Mouse (Mus musculus) adrenal gland, postnatal 25 days (tissue): ENCODE data around the gene Etv6. TPM values are rescaled to one million over a fixed set of nuclear protein-coding genes. Genes with fewer than 3 reads are reported as not detected.

Experiments used
- DNase-seq: peaks from one replicate; pipeline ENCODE4 v3.0.0; 2021; ENCODE audit warnings: mixed read lengths
- total RNA-seq: library from RNA; stranded (reverse); gene quantifications from 2 replicates; pipeline ENCODE4 v1.2.3, GENCODE M21; 2021

Gene Etv6
- total RNA-seq, 1 experiment from 2014 or later: 40.9 TPM

DNA sequence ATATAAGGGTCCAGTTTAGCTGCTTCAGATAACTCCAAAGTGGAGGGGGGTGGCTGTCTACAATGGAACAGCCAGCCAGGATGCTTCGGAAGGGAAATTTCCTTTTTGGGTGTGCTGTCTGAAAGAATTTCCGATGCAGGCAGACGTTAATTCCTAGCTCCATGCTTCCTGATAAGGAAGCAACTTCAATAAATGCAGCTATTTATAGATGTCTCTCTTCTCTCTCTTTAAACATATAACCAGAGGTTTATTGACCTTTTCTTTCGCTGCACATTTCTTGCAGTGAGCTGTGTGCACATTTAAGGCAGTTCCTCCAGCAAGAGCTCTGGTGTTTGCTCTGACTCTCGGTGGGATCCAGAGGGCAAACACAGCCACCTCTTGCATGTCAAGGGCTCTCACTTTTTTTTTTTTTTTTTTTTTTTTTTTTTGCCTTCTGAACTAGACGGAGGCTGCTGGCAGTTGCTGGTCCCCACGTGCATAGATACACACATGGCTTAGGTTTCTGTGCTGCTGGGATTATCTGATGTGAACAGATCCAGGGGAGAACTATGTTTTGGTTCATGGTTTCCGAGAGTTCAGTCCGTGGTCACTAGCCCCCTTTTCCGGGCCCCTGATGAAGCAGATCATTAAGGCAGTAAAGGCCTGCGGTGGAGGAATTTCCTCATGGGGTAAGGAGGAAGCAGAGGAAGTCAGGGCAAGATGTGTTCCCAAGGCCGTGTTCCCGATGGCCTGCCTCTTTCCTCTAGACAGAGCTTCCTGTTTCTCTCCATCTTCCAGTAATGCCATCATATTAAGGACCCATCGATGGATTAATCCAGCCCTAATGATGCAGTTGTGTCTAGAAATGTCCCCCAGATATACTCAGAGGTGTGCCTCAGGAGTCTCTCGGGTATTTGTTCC, 109.0 kb downstream of the Etv6 start:
- DNase-seq: no peak

DNA sequence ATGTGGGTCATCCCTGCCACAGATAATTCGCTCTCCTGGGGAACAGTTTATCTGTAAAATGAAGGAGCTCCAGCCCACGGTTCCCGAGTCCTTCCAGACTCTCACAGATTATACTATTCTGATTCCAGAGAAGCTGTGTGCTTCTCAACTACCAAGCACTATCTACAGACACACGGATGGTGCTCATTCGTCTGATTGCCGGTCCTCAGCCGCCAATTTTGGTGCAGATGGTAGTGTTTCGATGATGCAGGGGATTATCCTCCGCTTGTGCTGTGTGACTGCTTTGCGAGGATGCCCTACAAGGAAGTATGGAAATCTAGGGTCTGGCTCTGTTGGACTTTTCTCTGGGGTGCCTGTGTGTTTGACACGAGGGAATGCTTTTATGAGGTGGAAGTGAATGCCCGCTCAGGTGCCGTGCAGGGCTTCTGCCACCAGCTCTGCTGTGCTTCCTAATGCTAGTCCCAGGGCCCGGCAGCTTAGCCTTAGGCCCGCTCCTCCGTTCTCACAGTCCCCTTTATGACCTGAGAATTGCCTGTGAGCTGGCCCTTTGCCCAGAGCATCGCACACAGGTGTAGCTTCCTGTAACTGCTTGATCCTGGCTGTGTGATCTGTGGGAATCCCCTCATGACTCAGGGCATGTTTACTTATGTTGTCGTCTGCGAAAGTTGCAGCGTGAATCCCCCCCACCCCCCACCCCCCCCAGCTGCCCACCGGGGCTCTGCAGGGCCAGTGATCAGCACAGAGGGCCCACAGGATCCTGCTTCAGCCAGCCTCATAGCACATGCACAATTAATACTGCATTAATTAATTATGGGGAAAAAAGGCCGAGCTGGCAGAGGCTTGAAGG, 112.3 kb downstream of the Etv6 start:
- no peak for DNase-seq

GRCm38 (mm10) chr6:134148443-134148942, 113.0 kb downstream of the Etv6 start:
- DNase-seq: no peak

GRCm38 (mm10) chr6:134149606-134150005, 114.1 kb downstream of the Etv6 start:
- no peak for DNase-seq

DNA sequence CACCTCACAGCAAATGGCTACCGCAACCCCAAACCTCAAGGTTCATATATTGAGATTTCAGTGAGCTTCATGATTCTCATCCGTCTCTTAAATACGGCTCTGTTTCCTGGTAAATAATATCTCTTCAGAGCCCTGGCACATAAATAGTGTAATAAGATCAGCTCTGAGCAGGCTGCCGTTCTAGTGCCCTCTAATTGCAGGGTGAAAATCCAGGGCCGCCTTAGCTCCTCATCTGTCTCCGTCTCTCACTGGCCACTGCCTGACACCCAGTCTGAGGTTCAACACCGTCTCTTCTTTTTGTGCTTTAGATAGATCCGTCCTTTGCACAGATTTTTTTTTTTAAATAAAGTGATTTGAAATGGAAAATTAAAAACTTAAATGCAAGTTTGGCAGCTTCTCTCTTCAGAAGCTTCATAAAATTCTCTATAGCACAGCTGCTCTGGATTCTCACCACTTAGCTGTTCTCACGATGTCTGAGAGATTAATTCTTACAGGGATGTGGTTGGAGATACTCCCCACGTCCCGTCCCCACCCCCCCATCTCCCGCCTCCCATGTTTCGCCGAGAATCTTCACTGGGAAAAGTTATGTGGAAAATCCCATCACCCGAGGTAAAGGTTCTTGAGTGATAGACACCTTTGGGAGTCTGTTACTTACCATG, 115.7 kb downstream of the Etv6 start:
- DNase-seq: no peak

- no peak for DNase-seq
These were observed 116.5 kb downstream of the Etv6 start for GRCm38 (mm10) chr6:134151853-134152505.

DNA sequence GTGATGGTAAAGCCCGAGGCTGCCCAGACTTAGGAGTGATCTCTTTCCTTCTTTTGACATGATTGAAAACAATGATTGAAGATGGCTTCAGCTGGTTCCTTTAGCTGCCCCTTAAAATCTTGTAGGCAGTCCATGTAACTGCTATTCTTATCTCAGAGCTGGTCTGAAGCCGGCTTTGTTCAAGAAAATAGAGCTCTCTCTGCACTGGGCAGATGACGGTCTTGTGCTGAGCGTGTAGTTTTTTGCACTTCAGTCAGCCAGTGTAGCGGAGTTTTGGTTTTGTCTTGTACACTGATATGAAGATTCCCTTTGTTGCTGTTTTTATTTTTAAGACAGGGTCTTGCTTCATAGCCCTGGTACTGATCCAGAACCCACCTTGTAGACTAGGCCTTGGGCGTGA, 117.0 kb downstream of the Etv6 start:
- DNase-seq: no peak

DNA sequence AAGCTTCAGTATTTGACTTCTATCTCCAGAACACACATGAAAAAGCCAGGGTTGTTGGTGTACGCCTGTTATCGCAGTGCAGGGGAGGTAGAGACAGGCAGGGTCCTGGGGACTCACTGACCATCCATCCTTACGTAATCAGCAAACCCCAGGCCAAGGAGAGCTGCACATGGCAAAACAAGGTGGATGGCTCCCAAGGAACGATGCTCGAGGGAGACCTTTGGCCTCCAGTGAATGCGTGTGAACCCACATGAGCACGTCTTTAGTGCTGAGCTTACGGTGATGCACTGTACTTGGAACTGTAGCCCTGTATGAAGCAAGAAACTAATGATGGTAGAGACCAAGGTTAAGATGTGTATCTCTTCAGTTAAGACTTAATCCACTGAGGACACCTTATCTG, 119.2 kb downstream of the Etv6 start:
- DNase-seq: no peak

DNA sequence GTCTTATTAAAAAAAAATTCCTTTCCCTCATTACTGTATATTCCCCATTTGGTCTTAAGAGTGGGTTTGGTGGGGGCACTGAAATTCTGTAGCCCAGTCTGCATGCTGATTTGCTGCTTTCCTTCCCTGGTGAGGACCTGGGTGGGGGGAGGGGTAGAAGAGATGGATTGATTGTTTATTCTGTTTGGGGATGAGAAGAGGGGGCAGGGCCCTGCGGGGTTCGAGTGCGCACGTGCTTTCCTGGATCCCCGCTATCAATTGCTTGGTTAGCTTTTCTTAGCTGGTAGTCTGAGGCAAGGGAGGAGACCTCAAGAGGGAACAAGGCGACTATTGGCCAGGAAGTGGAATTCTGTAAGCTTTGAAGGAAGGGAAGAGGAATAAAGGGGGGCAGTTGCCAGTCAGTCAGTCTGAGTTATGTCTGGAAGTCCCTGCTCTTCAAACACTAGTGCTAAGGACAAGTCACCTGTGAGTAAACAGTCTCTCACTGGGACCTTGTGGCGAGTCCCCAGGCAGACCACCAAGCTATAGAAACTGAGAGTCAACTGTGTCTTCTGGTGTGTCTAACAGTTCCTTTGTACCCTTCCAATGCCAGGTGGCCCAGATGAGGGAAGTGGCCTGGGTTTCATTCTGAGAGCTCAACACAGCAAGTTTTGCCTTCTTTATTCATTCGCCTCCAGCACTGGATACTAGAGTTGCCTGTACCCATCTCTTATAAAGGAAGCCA, 120.6 kb downstream of the Etv6 start:
- no peak for DNase-seq

DNA sequence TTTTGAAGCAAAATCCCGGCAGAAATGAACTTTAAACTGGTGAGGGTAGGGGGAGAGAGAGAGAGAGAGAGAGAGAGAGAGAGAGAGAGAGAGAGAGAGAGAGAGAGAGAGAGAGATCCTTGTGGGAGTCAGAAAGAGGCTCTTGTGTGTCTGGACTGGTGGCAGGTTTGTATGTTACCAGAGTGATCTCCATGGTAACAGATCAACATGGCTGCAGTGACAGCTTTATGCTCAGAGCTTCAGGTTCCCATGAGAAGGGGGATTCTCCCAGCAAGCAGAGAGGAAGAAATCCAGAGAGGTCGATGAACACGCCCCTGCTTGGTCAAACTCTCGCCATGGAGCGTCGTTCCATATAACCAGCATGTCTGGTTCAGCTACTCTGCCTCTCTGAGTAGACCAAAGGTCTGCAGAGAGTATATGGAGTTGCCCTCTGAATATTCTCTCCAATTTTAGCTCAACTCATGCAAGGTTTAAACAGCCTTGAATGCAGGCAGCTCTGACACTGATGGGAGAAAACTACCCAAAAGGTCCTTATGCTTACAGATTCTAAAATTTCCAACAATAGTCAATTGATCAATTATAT, 122.1 kb downstream of the Etv6 start:
- DNase-seq: no peak

- no peak for DNase-seq
These were observed 122.7 kb downstream of the Etv6 start for GRCm38 (mm10) chr6:134158201-134158600.

DNA sequence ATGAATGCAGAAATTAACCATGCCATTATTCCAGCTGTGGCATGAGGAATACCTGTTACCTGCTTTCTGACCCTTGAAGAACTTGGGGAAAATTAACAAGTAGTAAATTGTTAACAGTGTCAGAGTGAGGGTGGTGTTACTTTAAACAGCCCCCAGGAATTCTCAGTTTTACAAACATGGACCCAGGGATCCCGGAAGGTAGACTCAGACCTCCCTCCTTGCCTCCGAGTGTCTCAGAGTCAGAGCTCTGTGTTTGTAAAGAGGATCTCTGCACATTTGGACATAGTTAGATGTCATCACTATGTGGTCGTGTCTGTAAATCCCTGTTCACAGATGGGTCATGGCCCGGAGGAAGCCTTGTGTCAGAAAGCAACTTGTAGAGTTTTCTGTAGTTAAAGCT, 124.2 kb downstream of the Etv6 start:
- DNase-seq: no peak

- no peak for DNase-seq
These were observed 125.5 kb downstream of the Etv6 start for GRCm38 (mm10) chr6:134161040-134161439.

- DNase-seq: no peak
These were observed 127.8 kb downstream of the Etv6 start for GRCm38 (mm10) chr6:134163346-134163745.

DNA sequence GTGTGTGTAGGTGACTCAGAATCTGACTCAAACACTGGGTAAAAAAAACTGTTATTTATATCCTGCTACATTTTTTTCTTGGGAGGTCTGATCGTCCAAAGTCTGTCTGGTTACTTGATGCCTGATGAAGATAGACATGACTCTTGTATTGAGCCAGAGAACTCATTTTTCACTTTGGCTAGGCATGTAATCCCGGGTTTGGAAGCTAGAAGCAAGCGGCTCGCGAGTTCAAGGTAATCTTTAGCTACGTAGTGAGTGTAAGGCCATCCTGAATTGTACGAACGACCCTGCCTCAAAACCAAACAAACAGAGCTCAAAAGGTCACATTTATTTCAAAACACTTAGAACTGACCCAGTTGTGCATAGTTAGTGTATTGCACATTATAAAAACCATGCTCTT, 128.9 kb downstream of the Etv6 start:
- no peak for DNase-seq

GRCm38 (mm10) chr6:134165012-134165411, 129.5 kb downstream of the Etv6 start:
- no peak for DNase-seq

DNA sequence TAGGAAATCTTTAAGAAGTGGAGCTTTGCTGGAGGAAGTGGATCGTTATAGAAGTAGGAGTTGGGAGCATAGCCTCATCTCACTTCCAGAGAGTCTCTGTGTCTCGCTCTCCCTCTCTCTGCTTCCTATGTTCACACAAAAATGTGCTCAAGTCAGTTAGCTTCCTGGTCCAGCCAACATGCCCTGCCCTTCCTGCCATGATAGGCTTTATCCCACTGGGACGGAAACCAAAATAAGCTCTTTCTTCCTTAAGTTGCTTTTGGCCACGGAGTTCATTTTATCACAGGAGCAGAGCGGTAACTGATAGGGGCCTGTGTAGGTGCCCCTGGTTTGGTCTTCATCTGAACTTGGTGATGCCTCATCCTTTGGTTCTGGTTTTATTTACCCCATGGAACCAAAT, 132.5 kb downstream of the Etv6 start:
- no peak for DNase-seq

DNA sequence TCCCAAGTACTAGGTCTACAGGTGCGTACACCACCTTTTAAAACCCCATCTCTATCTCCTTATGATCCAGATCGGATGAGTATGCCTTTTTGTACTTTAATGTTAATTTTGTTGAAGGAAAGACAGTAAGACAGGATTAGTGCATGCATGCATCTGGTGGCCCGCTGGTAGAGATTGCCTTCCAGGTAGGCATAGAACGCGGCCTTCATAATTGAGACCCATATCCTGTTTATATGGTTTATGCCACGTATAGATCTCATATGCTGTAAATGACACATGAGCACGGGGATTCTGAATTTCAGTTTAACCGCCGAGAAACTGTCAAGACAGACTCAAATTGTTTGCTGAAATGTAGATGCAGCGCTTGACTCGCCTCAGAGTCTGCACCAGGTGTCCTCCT, 133.3 kb downstream of the Etv6 start:
- no peak for DNase-seq

- no peak for DNase-seq
These were observed 135.7 kb downstream of the Etv6 start for GRCm38 (mm10) chr6:134171235-134171634.

GRCm38 (mm10) chr6:134171906-134172728, 136.6 kb downstream of the Etv6 start:
- no peak for DNase-seq
